Mouse (Mus musculus) heart, embryonic 13.5 days (tissue): ENCODE measurements around the gene Wdr46. TPM values are rescaled to one million over a fixed set of nuclear protein-coding genes. Genes with fewer than 3 reads are reported as not detected.
"Not testable (repeated sequence)": the region's sequence is repeated elsewhere in the genome, so short reads cannot be mapped to it uniquely, and the experiment has no call there.

Experiments used
- ATAC-seq: fragments of 200-750 bp; cut with Nextera tagmentation; 2 replicates; pipeline ENCODE4 v1.8.0; 2017; ENCODE audit warnings: moderate TSS enrichment; ENCODE audit not compliant: insufficient number of reproducible peaks, low FRiP score, low TSS enrichment; ENCODE audit errors: extremely low read depth
- H3K27ac ChIP-seq: fragments of 300-500 bp; sonication (generic); replicated peaks from 2 replicates; pipeline ENCODE4 v1.5.1; 2015; ENCODE audit warnings: moderate library complexity, mild to moderate bottlenecking, inconsistent platforms
- H3K27me3 ChIP-seq: fragments of 300-500 bp; sonication (generic); replicated peaks from 2 replicates; pipeline ENCODE4 v1.6.1; 2015; ENCODE audit warnings: mild to moderate bottlenecking, inconsistent platforms
- H3K36me3 ChIP-seq: fragments of 300-500 bp; sonication (generic); 2 replicates; pipeline ENCODE4 v1.6.1; 2015; ENCODE audit warnings: mild to moderate bottlenecking, inconsistent platforms
- H3K4me1 ChIP-seq: fragments of 300-500 bp; sonication (generic); 2 replicates; pipeline ENCODE4 v1.6.1; 2015; ENCODE audit warnings: inconsistent platforms
- H3K4me2 ChIP-seq: fragments of 300-500 bp; sonication (generic); 2 replicates; pipeline ENCODE4 v1.6.1; 2015; ENCODE audit warnings: inconsistent platforms, mild to moderate bottlenecking, moderate library complexity
- H3K4me3 ChIP-seq: fragments of 300-500 bp; sonication (generic); 2 replicates; pipeline ENCODE4 v1.5.1; 2015; ENCODE audit warnings: moderate library complexity, mild to moderate bottlenecking, inconsistent platforms
- H3K9ac ChIP-seq: fragments of 300-500 bp; sonication (generic); 2 replicates; pipeline ENCODE4 v1.6.1; 2015; ENCODE audit warnings: inconsistent platforms, mild to moderate bottlenecking, moderate library complexity
- H3K9me3 ChIP-seq: fragments of 300-500 bp; sonication (generic); 2 replicates; pipeline ENCODE4 v1.6.1; 2016; ENCODE audit warnings: inconsistent platforms
- WGBS: fragments of 180-500 bp; shearing (Covaris S2); methylation state at CpG from one replicate; pipeline ENCODE4 v1.1.7; 2015; ENCODE audit warnings: mixed read lengths; 5-methylcytosine and 5-hydroxymethylcytosine counted together
- polyA plus RNA-seq: library from polyadenylated mRNA; unstranded; fragments of >200 nt; fragmentation: Nextera tagmentation; extraction: Ambion mirVana; gene quantifications from 2 replicates; pipeline ENCODE4 v1.2.1, GENCODE M21; 2015

The Wdr46 gene
- polyA plus RNA-seq, 1 experiment from 2014 or later: 20.6 TPM

- Histone ChIP-seq H3K4me2 (no peak overlapping the region), H3K36me3 (no peaks in the 10 kb centered on the region), H3K9ac (no peak overlapping the region), H3K4me3 (no peak overlapping the region), H3K4me1 (peaks cover 4% of the 10 kb centered on the region), H3K9me3 (no peaks in the 10 kb centered on the region), H3K27ac (no peak overlapping the region), H3K27me3 (peaks cover 51% of the 10 kb centered on the region)
- WGBS: 78% methylated on average over 8 of the region's 8 CpGs
- ATAC-seq: no peak
Observed at GRCm38 (mm10) chr17:33994959-33995358, 54.5 kb downstream of the Wdr46 start.

GRCm38 (mm10) chr17:33995651-33996050, 55.2 kb downstream of the Wdr46 start:
- H3K4me3 ChIP-seq: no peak overlapping the region
- H3K27ac ChIP-seq: no peak overlapping the region
- H3K36me3 ChIP-seq: no peaks in the 10 kb centered on the region
- H3K9me3 ChIP-seq: no peaks in the 10 kb centered on the region
- H3K4me1 ChIP-seq: peaks cover 10% of the 10 kb centered on the region
- 37% methylated on average over 3 of the region's 3 CpGs for WGBS
- H3K4me2 ChIP-seq: no peak overlapping the region
- ATAC-seq: no peak
- H3K27me3 ChIP-seq: peaks cover 54% of the 10 kb centered on the region
- no peak overlapping the region for H3K9ac ChIP-seq

GRCm38 (mm10) chr17:33997025-33997424, 56.6 kb downstream of the Wdr46 start:
- H3K27ac ChIP-seq, H3K4me3 ChIP-seq, H3K36me3 ChIP-seq, H3K9ac ChIP-seq, H3K9me3 ChIP-seq, H3K4me2 ChIP-seq, ATAC-seq: not testable (repeated sequence)
- H3K27me3 ChIP-seq: peaks cover 68% of the 10 kb centered on the region
- peaks cover 10% of the 10 kb centered on the region for H3K4me1 ChIP-seq
- 78% methylated on average over 2 of the region's 2 CpGs for WGBS

- not testable (repeated sequence) for H3K27ac ChIP-seq, ATAC-seq, H3K36me3 ChIP-seq, H3K4me2 ChIP-seq, H3K4me3 ChIP-seq, H3K9ac ChIP-seq, H3K9me3 ChIP-seq
- H3K27me3 ChIP-seq: peaks cover 67% of the 10 kb centered on the region
- H3K4me1 ChIP-seq: peaks cover 10% of the 10 kb centered on the region
- WGBS: 38% methylated on average over 5 of the region's 5 CpGs
Observed at GRCm38 (mm10) chr17:33998697-33999096, 58.2 kb downstream of the Wdr46 start.

Other genes with a start within 250 kb of the Wdr46 start
- 77.3 and 83.7 TPM in 2 replicates for gene March2, start 222.0 kb upstream of the Wdr46 start, polyA plus RNA-seq
- gene Rab11b, start 180.1 kb upstream of the Wdr46 start, polyA plus RNA-seq: 318 and 325 TPM in 2 replicates
- 17.0 and 17.8 TPM in 2 replicates for gene Angptl4, start 158.8 kb upstream of the Wdr46 start, polyA plus RNA-seq
- gene Kank3, start 130.1 kb upstream of the Wdr46 start, polyA plus RNA-seq: 40.0 and 47.0 TPM in 2 replicates
- gene Rps28, start 116.1 kb upstream of the Wdr46 start, polyA plus RNA-seq: 570 and 648 TPM in 2 replicates
- 527 and 576 TPM in 2 replicates for gene Ndufa7, start 116.1 kb upstream of the Wdr46 start, polyA plus RNA-seq
- 48.1 and 50.0 TPM in 2 replicates for gene Cd320, start 97.6 kb upstream of the Wdr46 start, polyA plus RNA-seq
- not detected in 2 replicates for gene Gm7029, start 66.8 kb upstream of the Wdr46 start, polyA plus RNA-seq
- gene Kifc1, start 50.0 kb upstream of the Wdr46 start, polyA plus RNA-seq: 5.3 and 5.4 TPM in 2 replicates
- 0.19 TPM in 1 of 2 replicates, not detected in the other for gene Platr17, start 35.5 kb upstream of the Wdr46 start, polyA plus RNA-seq
- 31.7 and 35.3 TPM in 2 replicates for gene Daxx, start 31.2 kb upstream of the Wdr46 start, polyA plus RNA-seq
- gene Tapbp, start 24.8 kb upstream of the Wdr46 start, polyA plus RNA-seq: 34.2 and 36.8 TPM in 2 replicates
- gene Zbtb22, start 24.8 kb upstream of the Wdr46 start, polyA plus RNA-seq: 12.8 and 12.9 TPM in 2 replicates
- 32.6 and 37.6 TPM in 2 replicates for gene Rgl2, start 11.1 kb upstream of the Wdr46 start, polyA plus RNA-seq
- 113 and 125 TPM in 2 replicates for gene Pfdn6, start 317 bp upstream of the Wdr46 start, polyA plus RNA-seq
- gene B3galt4, start 10.8 kb downstream of the Wdr46 start, polyA plus RNA-seq: 4.5 and 7.0 TPM in 2 replicates
- gene Vps52, start 15.2 kb downstream of the Wdr46 start, polyA plus RNA-seq: 36.0 and 39.6 TPM in 2 replicates
- gene Rps18, start 15.3 kb downstream of the Wdr46 start, polyA plus RNA-seq: 923 and 1,093 TPM in 2 replicates
- gene H2-K1, start 59.7 kb downstream of the Wdr46 start, polyA plus RNA-seq: 23.4 and 32.0 TPM in 2 replicates
- 10.4 and 14.9 TPM in 2 replicates for gene Ring1, start 84.0 kb downstream of the Wdr46 start, polyA plus RNA-seq
- gene H2-Ke6, start 87.4 kb downstream of the Wdr46 start, polyA plus RNA-seq: 37.7 and 45.6 TPM in 2 replicates
- gene Slc39a7, start 91.0 kb downstream of the Wdr46 start, polyA plus RNA-seq: 128 and 130 TPM in 2 replicates
- 28.5 and 32.4 TPM in 2 replicates for gene Rxrb, start 91.2 kb downstream of the Wdr46 start, polyA plus RNA-seq
- 0.34 and 0.64 TPM in 2 replicates for gene Col11a2, start 98.8 kb downstream of the Wdr46 start, polyA plus RNA-seq
- gene H2-Oa, start 151.7 kb downstream of the Wdr46 start, polyA plus RNA-seq: 0.23 TPM in 2 replicates
- 6.0 TPM in 2 replicates for gene H2-DMa, start 178.9 kb downstream of the Wdr46 start, polyA plus RNA-seq
- gene Brd2, start 182.0 kb downstream of the Wdr46 start, polyA plus RNA-seq: 69.0 and 70.0 TPM in 2 replicates
- 0.15 and 0.20 TPM in 2 replicates for gene H2-DMb2, start 202.6 kb downstream of the Wdr46 start, polyA plus RNA-seq
- gene H2-DMb1, start 212.4 kb downstream of the Wdr46 start, polyA plus RNA-seq: 0.24 and 0.27 TPM in 2 replicates
- gene Tap1, start 246.9 kb downstream of the Wdr46 start, polyA plus RNA-seq: 1.4 and 1.6 TPM in 2 replicates
- 1.7 and 2.1 TPM in 2 replicates for gene Psmb9, start 247.1 kb downstream of the Wdr46 start, polyA plus RNA-seq